Mouse (Mus musculus): ENCODE results near the gene Ptprk.

- TF ChIP-seq CTCF (IDR thresholded peaks at IDR 0.05; ENCODE audit: control insufficient read depth, insufficient read depth, insufficient replicate concordance, low read depth, low read length) (no peak), POLR2A (IDR thresholded peaks at IDR 0.05; ENCODE audit: control insufficient read depth, low read depth, low read length) (no peak)
Measured at GRCm38 (mm10) chr10:28311369-28311768, 236.7 kb downstream of the Ptprk start.
